Mouse (Mus musculus) heart, postnatal 0 days (tissue): ENCODE results near the gene Cd151. TPM values are rescaled to one million over a fixed set of nuclear protein-coding genes. Genes with fewer than 3 reads are reported as not detected.

Experiments
- ATAC-seq: fragments of 200-750 bp; cut with Nextera tagmentation; 2 replicates; pipeline ENCODE4 v1.8.0; 2017; ENCODE audit warnings: low read depth, moderate number of reproducible peaks, moderate library complexity; ENCODE audit not compliant: insufficient read depth
- DNase-seq: peaks from one replicate; pipeline ENCODE4 v3.0.0-alpha.2; 2016; ENCODE audit warnings: low spot score
- H3K27ac ChIP-seq: fragments of 300-500 bp; sonication (generic); 2 replicates; pipeline ENCODE4 v1.5.1; 2014; ENCODE audit warnings: low read depth, mild to moderate bottlenecking
- H3K27me3 ChIP-seq: fragments of 300-500 bp; sonication (generic); 2 replicates; pipeline ENCODE4 v1.6.1; 2014; ENCODE audit warnings: low read length, mixed read lengths; ENCODE audit not compliant: control insufficient read depth, insufficient read depth
- H3K36me3 ChIP-seq: fragments of 300-500 bp; sonication (generic); replicated peaks from 2 replicates; pipeline ENCODE4 v1.6.1; 2014; ENCODE audit warnings: low read length, mixed read lengths; ENCODE audit not compliant: control insufficient read depth, insufficient read depth
- H3K4me1 ChIP-seq: fragments of 300-500 bp; sonication (generic); 2 replicates; pipeline ENCODE4 v1.6.1; 2014; ENCODE audit warnings: antibody characterized with exemption; ENCODE audit not compliant: control insufficient read depth, insufficient read depth
- H3K4me2 ChIP-seq: fragments of 300-500 bp; sonication (generic); 2 replicates; pipeline ENCODE4 v1.6.1; 2014; ENCODE audit warnings: low read depth, mild to moderate bottlenecking, low read length, moderate library complexity
- H3K4me3 ChIP-seq: fragments of 300-500 bp; sonication (generic); 2 replicates; pipeline ENCODE4 v1.5.1; 2014; ENCODE audit warnings: low read depth, low read length
- H3K9ac ChIP-seq: fragments of 300-500 bp; sonication (generic); replicated peaks from 2 replicates; pipeline ENCODE4 v1.6.1; 2014; ENCODE audit warnings: low read depth, low read length, mixed read lengths
- H3K9me3 ChIP-seq: fragments of 300-500 bp; sonication (generic); replicated peaks from 2 replicates; pipeline ENCODE4 v1.6.1; 2016; ENCODE audit warnings: low read length; ENCODE audit not compliant: control insufficient read depth
- CTCF ChIP-seq: IDR thresholded peaks from 2 replicates; pipeline ENCODE4 v1.5.1; 2016; ENCODE audit warnings: antibody characterized with exemption, control low read depth, low read depth
- EP300 ChIP-seq: IDR thresholded peaks from 2 replicates; pipeline ENCODE4 v1.6.1; 2016; ENCODE audit warnings: antibody characterized with exemption, low read depth
- whole genome bisulfite sequencing: fragments of 180-500 bp; shearing (Covaris S2); extraction: QIAGEN DNeasy Blood & Tissue Kit; methylation state at CpG from one replicate; pipeline ENCODE4 v1.1.7; 2014; 5-methylcytosine and 5-hydroxymethylcytosine counted together
- polyA plus RNA-seq: library from polyadenylated mRNA; unstranded; fragments of >200 nt; fragmentation: Nextera tagmentation; extraction: Ambion mirVana; gene quantifications from 2 replicates; pipeline ENCODE4 v1.2.1, GENCODE M21; 2015
- total RNA-seq: library from RNA; depleted of rRNA; stranded (reverse); fragments of >200 nt; gene quantifications from 2 replicates; pipeline ENCODE4 v1.2.3, GENCODE M21; 2014; ENCODE audit warnings: low replicate concordance

Gene Cd151
- total and polyA plus RNA-seq, 2 experiments from 2014 or later: 37.8 to 288 TPM

- Histone ChIP-seq H3K9me3 (no peaks in the 10 kb centered on the region), H3K4me2 (peak overlapping the region; percentile 88), H3K9ac (peak overlapping the region; percentile 47), H3K4me1 (peaks cover 23% of the 10 kb centered on the region), H3K4me3 (peak overlapping the region; percentile 59), H3K36me3 (peaks cover 19% of the 10 kb centered on the region), H3K27me3 (no peaks in the 10 kb centered on the region), H3K27ac (peak overlapping the region; percentile 52)
- DNase-seq (peak; percentile 63), ATAC-seq (peak; percentile 18; the same call in 1 of the 2 replicates)
- TF ChIP-seq CTCF (no peak), EP300 (no peak)
- WGBS: 3% methylated on average over 17 of the region's 17 CpGs
Observed at GRCm38 (mm10) chr7:141435129-141435855, 31.9 kb upstream of the Cd151 start.

- WGBS: 82% methylated on average over 9 of the region's 9 CpGs
- H3K27ac ChIP-seq: 0 out of 2 replicates have a peak overlapping the region, but pooled peaks have one; percentile 27
- peaks cover 26% of the 10 kb centered on the region for H3K4me1 ChIP-seq
- ATAC-seq (no peak), DNase-seq (no peak)
- H3K4me3 ChIP-seq: no peak overlapping the region
- peaks cover 12% of the 10 kb centered on the region for H3K36me3 ChIP-seq
- no peaks in the 10 kb centered on the region for H3K9me3 ChIP-seq
- no peak for TF ChIP-seq EP300
- no peak for TF ChIP-seq CTCF
- no peaks in the 10 kb centered on the region for H3K27me3 ChIP-seq
- no peak overlapping the region for H3K9ac ChIP-seq
- peak overlapping the region; percentile 88 for H3K4me2 ChIP-seq
Observed at GRCm38 (mm10) chr7:141435856-141436522, 31.2 kb upstream of the Cd151 start.

- no peak overlapping the region for H3K9ac ChIP-seq
- ATAC-seq: no peak
- DNase-seq: no peak
- H3K4me1 ChIP-seq: peaks cover 26% of the 10 kb centered on the region
- TF ChIP-seq EP300 (no peak), CTCF (no peak)
- no peaks in the 10 kb centered on the region for H3K9me3 ChIP-seq
- H3K4me3 ChIP-seq: peak overlapping the region; percentile 66
- peaks cover 6% of the 10 kb centered on the region for H3K36me3 ChIP-seq
- no peaks in the 10 kb centered on the region for H3K27me3 ChIP-seq
- no peak overlapping the region for H3K27ac ChIP-seq
- 63% methylated on average over 2 of the region's 2 CpGs for WGBS
- peak overlapping the region; percentile 85 for H3K4me2 ChIP-seq
Observed at GRCm38 (mm10) chr7:141436523-141436892, 30.7 kb upstream of the Cd151 start.

GRCm38 (mm10) chr7:141437178-141438120 lies 29.7 kb upstream of the Cd151 start, which contains the start of gene Slc25a22:
Slc25a22 (minus strand) TSS chr7:141437892.
- H3K4me1 ChIP-seq: peaks cover 26% of the 10 kb centered on the region
- TF ChIP-seq CTCF (peak; percentile 76), EP300 (0 out of 2 replicates have a peak, but pooled peaks have one; percentile 55)

More at GRCm38 (mm10) chr7:141437178-141438120, 29.7 kb upstream of the Cd151 start, which contains the start of gene Slc25a22:
- peak; percentile 74 for DNase-seq
- peak; percentile 80 for ATAC-seq
- H3K36me3 ChIP-seq: no peaks in the 10 kb centered on the region; the same call in 1 of the 2 replicates
- H3K9ac ChIP-seq: peak within 1 kb of the TSS; percentile 64
- no peaks in the 10 kb centered on the region for H3K9me3 ChIP-seq
- WGBS: 6% methylated on average over 50 of the region's 53 CpGs
- peak within 1 kb of the TSS; percentile 85 for H3K4me2 ChIP-seq
- peak within 1 kb of the TSS; percentile 5; the same call in 1 of the 2 replicates for H3K27ac ChIP-seq
- H3K27me3 ChIP-seq: no peaks in the 10 kb centered on the region
- H3K4me3 ChIP-seq: peak within 1 kb of the TSS; percentile 66
